Mouse (Mus musculus) intestine, embryonic 14.5 days (tissue): ENCODE measurements around the gene Chrd. TPM values are rescaled to one million over a fixed set of nuclear protein-coding genes. Genes with fewer than 3 reads are reported as not detected.

Experiments
- ATAC-seq: fragments of 200-750 bp; cut with Nextera tagmentation; replicated peaks from 2 replicates; pipeline ENCODE4 v1.8.0; 2017; ENCODE audit warnings: low read depth, moderate number of reproducible peaks, moderate TSS enrichment, moderate library complexity; ENCODE audit not compliant: low FRiP score, low TSS enrichment
- DNase-seq: peaks from one replicate; pipeline ENCODE4 v3.0.0-alpha.2; 2018; ENCODE audit warnings: low spot score
- H3K27ac ChIP-seq: fragments of 300-500 bp; sonication (generic); 2 replicates; pipeline ENCODE4 v1.5.1; 2014; ENCODE audit warnings: low read depth, mild to moderate bottlenecking, control low read depth
- H3K27me3 ChIP-seq: fragments of 300-500 bp; sonication (generic); replicated peaks from 2 replicates; pipeline ENCODE4 v1.6.1; 2014; ENCODE audit warnings: low read length, control low read depth; ENCODE audit not compliant: control insufficient read depth, insufficient read depth
- H3K36me3 ChIP-seq: fragments of 300-500 bp; sonication (generic); 2 replicates; pipeline ENCODE4 v1.6.1; 2014; ENCODE audit warnings: low read length, control low read depth; ENCODE audit not compliant: control insufficient read depth, insufficient read depth
- H3K4me1 ChIP-seq: fragments of 300-500 bp; sonication (generic); replicated peaks from 2 replicates; pipeline ENCODE4 v1.6.1; 2014; ENCODE audit warnings: low read length, control low read depth, mixed read lengths; ENCODE audit not compliant: control insufficient read depth, insufficient read depth
- H3K4me2 ChIP-seq: fragments of 300-500 bp; sonication (generic); 2 replicates; pipeline ENCODE4 v1.6.1; 2014; ENCODE audit warnings: low read length
- H3K4me3 ChIP-seq: fragments of 300-500 bp; sonication (generic); 2 replicates; pipeline ENCODE4 v1.5.1; 2014; ENCODE audit warnings: low read depth, low read length, control low read depth, mixed read lengths
- H3K9ac ChIP-seq: fragments of 300-500 bp; sonication (generic); 2 replicates; pipeline ENCODE4 v1.6.1; 2014; ENCODE audit warnings: mild to moderate bottlenecking, low read length
- H3K9me3 ChIP-seq: fragments of 300-500 bp; sonication (generic); 2 replicates; pipeline ENCODE4 v1.6.1; 2016; ENCODE audit warnings: low read length, control low read depth; ENCODE audit not compliant: control insufficient read depth
- WGBS: fragments of 180-500 bp; shearing (Covaris S2); extraction: QIAGEN DNeasy Blood & Tissue Kit; methylation state at CpG from one replicate; pipeline ENCODE4 v1.1.7; 2014; 5-methylcytosine and 5-hydroxymethylcytosine counted together
- polyA plus RNA-seq: library from polyadenylated mRNA; unstranded; fragments of >200 nt; fragmentation: Nextera tagmentation; extraction: Ambion mirVana; gene quantifications from 2 replicates; pipeline ENCODE4 v1.2.1, GENCODE M21; 2014

The Chrd gene
- polyA plus RNA-seq, 1 experiment from 2014 or later: 4.2 TPM

DNA sequence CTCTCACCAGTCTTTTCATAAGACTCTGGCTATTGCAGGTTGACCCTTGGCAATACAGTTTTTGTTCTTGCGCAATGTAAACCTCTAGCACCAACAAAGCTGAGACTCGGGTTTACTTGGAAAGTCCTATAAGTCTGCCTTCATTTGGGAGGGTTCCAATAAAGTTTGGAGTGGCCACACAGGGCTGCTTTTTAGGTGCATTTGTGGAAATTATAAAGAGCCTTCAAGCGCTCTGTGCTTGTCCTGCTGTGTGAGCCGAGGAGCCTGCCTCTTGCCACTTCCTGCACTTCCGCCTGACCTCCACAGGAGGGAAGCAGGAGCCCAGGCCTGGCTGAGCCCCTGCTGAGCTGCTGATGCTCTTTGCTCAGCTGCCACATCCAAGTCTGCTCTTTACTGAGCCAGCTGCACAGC lies 8.6 kb upstream of the Chrd start:
- Histone ChIP-seq H3K4me1 (no peaks in the 10 kb centered on the region), H3K4me3 (no peak overlapping the region), H3K4me2 (no peak overlapping the region), H3K27ac (no peak overlapping the region), H3K36me3 (peaks cover 32% of the 10 kb centered on the region), H3K27me3 (no peaks in the 10 kb centered on the region), H3K9ac (no peak overlapping the region), H3K9me3 (no peaks in the 10 kb centered on the region)
- WGBS: 32% methylated on average over 5 of the region's 5 CpGs
- no peak for DNase-seq
- ATAC-seq: peak; percentile 69

DNA sequence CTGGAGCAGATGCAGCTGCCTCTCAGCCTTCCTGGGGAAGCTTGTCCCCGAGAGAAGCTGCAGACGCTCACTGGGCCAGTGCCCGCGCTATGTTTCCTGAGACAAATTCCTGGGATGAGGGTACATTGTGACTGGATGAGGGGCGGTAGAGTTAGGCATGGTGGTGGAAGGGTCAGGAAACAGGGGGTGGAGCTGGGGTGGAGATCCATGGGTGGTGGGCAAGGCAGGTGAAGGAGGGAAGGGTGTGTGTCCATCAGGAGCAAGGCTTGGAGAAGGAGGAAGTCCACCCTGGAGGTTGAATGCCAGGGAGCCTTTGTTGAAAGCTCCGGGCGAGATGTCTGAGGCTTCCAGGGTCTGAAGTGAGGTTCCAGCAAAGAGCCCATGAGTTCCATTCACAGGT lies 7.6 kb upstream of the Chrd start:
- DNase-seq: no peak
- WGBS: 74% methylated on average over 7 of the region's 7 CpGs
- no peak for ATAC-seq
- no peak overlapping the region for H3K9ac ChIP-seq
- H3K36me3 ChIP-seq: peaks cover 24% of the 10 kb centered on the region
- H3K9me3 ChIP-seq: no peaks in the 10 kb centered on the region
- no peak overlapping the region for H3K4me2 ChIP-seq
- no peak overlapping the region for H3K27ac ChIP-seq
- 0 out of 2 replicates have a peak, but pooled peaks cover 3% of the 10 kb centered on the region for H3K4me1 ChIP-seq
- no peaks in the 10 kb centered on the region for H3K27me3 ChIP-seq
- H3K4me3 ChIP-seq: no peak overlapping the region

GRCm38 (mm10) chr16:20725750-20726149 lies 7.2 kb upstream of the Chrd start:
- no peak for DNase-seq
- H3K27me3 ChIP-seq: no peaks in the 10 kb centered on the region
- H3K9ac ChIP-seq: no peak overlapping the region
- no peak overlapping the region for H3K4me3 ChIP-seq
- ATAC-seq: no peak
- 0 out of 2 replicates have a peak, but pooled peaks cover 3% of the 10 kb centered on the region for H3K4me1 ChIP-seq
- no peak overlapping the region for H3K4me2 ChIP-seq
- WGBS: 79% methylated on average over 4 of the region's 4 CpGs
- peaks cover 20% of the 10 kb centered on the region for H3K36me3 ChIP-seq
- H3K27ac ChIP-seq: no peak overlapping the region
- H3K9me3 ChIP-seq: no peaks in the 10 kb centered on the region

- no peaks in the 10 kb centered on the region for H3K27me3 ChIP-seq
- no peak overlapping the region for H3K4me3 ChIP-seq
- WGBS: 52% methylated on average over 1 of the region's 1 CpGs
- no peak overlapping the region for H3K4me2 ChIP-seq
- H3K4me1 ChIP-seq: 0 out of 2 replicates have a peak, but pooled peaks cover 3% of the 10 kb centered on the region
- ATAC-seq: no peak
- no peak overlapping the region for H3K27ac ChIP-seq
- peaks cover 13% of the 10 kb centered on the region for H3K36me3 ChIP-seq
- no peak for DNase-seq
- H3K9me3 ChIP-seq: no peaks in the 10 kb centered on the region
- no peak overlapping the region for H3K9ac ChIP-seq
Measured at GRCm38 (mm10) chr16:20726384-20726783, 6.5 kb upstream of the Chrd start.

GRCm38 (mm10) chr16:20730293-20730711 lies 2.6 kb upstream of the Chrd start:
- no peak overlapping the region for H3K4me3 ChIP-seq
- WGBS: 35% methylated on average over 5 of the region's 5 CpGs
- no peak for ATAC-seq

DNA sequence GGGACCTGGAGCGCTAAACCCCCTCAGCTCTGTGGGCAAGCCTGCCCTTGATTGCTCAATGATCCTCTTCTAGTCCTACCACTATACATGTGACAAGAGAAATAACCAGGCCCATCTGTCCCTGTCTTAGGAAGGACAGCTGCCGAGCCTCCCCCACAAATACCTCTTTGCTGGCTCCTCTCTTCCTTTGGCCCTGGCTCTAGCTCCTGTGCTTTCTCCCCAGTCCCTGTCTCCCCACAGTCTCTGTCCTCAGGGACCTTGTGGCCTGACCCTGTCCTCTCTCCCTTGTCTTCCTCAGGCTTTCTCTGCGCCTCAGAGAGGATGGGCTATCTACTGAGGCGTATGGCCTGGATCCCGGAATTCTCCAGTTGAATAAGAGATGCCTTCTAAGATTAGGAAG lies 1.2 kb upstream of the Chrd start:
- WGBS: 72% methylated on average over 5 of the region's 5 CpGs
- no peak overlapping the region for H3K9ac ChIP-seq

More at GRCm38 (mm10) chr16:20730293-20730711, 2.6 kb upstream of the Chrd start:
- H3K36me3 ChIP-seq: no peaks in the 10 kb centered on the region
- H3K4me1 ChIP-seq: peaks cover 17% of the 10 kb centered on the region
- DNase-seq: peak; percentile 49
- no peak overlapping the region for H3K27ac ChIP-seq
- H3K9me3 ChIP-seq: no peaks in the 10 kb centered on the region
- no peak overlapping the region for H3K4me2 ChIP-seq
- no peak overlapping the region for H3K9ac ChIP-seq
- peaks cover 16% of the 10 kb centered on the region for H3K27me3 ChIP-seq

DNA sequence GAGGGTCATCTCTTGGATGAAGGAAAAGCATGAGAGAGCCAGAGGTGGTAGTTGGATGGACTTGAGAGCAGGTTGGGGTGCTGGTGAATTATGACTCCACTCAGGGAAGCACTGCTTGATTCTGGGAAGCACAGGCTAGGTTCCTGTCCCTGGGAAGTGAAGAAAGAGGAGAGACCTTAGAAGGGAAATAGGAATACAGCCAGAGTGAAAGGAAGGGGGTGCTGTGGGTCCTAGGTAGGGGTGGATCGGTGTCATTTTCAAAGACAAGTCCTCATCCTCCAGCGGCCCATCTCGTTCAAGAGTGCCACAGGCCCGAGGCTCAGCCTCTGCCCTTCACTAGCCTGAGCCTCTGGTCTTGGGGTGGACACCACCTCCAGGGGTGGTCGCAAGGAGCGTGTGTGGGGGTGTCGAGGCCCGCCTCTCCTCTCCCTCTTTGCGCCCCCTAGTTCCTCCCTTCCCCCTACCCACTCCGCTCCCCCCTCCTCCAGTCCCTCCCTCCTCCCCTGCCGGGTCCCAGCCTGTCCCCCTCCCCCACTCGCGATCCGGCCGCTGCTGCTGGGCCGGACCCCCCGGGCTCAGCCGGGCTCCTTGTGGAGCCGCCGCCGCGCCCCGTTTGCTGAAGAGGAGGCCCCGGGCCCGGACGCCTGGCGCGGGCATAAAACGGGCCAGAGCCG lies 539 bp upstream of the Chrd start:
- peak overlapping the region; percentile 65 for H3K4me3 ChIP-seq
- no peaks in the 10 kb centered on the region for H3K9me3 ChIP-seq
- DNase-seq (peak; percentile 71), ATAC-seq (peak; percentile 28; the same call in 1 of the 2 replicates)
- no peaks in the 10 kb centered on the region for H3K36me3 ChIP-seq
- 2% methylated on average over 28 of the region's 30 CpGs for WGBS
- H3K27ac ChIP-seq: peak overlapping the region; percentile 67; the same call in 1 of the 2 replicates
- H3K9ac ChIP-seq: peak overlapping the region; percentile 75
- peaks cover 22% of the 10 kb centered on the region for H3K27me3 ChIP-seq
- peak overlapping the region; percentile 94 for H3K4me2 ChIP-seq
- H3K4me1 ChIP-seq: peaks cover 17% of the 10 kb centered on the region

More for the DNA sequence above, 1.2 kb upstream of the Chrd start:
- ATAC-seq: no peak
- Histone ChIP-seq H3K4me1 (peaks cover 17% of the 10 kb centered on the region), H3K36me3 (no peaks in the 10 kb centered on the region), H3K27ac (no peak overlapping the region; the same call in 1 of the 2 replicates), H3K4me3 (no peak overlapping the region), H3K4me2 (no peak overlapping the region), H3K9me3 (no peaks in the 10 kb centered on the region), H3K27me3 (peaks cover 22% of the 10 kb centered on the region)
- DNase-seq: no peak

GRCm38 (mm10) chr16:20733731-20734730 lies 1.1 kb downstream of the Chrd start, which contains the start of gene Thpo:
Gene Thpo (minus strand): TSS chr16:20734511.
- peaks cover 17% of the 10 kb centered on the region for H3K4me1 ChIP-seq
- peak within 1 kb of the TSS; percentile 65 for H3K4me3 ChIP-seq
- H3K9ac ChIP-seq: peak within 1 kb of the TSS; percentile 75
- H3K27me3 ChIP-seq: peaks cover 22% of the 10 kb centered on the region
- DNase-seq (peak; percentile 66), ATAC-seq (no peak)
- WGBS: 4% methylated on average over 45 of the region's 45 CpGs
- H3K36me3 ChIP-seq: no peaks in the 10 kb centered on the region
- H3K27ac ChIP-seq: peak within 1 kb of the TSS; percentile 67; the same call in 1 of the 2 replicates
- no peaks in the 10 kb centered on the region for H3K9me3 ChIP-seq
- H3K4me2 ChIP-seq: peak within 1 kb of the TSS; percentile 94
